Mouse (Mus musculus): ENCODE measurements at regions not wholly inside any gene's neighbourhood (a gene's known extent, or its start where the extent isn't known, plus 50 kb on each side); places are given as distances from the start of the nearest gene placed in this dataset.

DNA sequence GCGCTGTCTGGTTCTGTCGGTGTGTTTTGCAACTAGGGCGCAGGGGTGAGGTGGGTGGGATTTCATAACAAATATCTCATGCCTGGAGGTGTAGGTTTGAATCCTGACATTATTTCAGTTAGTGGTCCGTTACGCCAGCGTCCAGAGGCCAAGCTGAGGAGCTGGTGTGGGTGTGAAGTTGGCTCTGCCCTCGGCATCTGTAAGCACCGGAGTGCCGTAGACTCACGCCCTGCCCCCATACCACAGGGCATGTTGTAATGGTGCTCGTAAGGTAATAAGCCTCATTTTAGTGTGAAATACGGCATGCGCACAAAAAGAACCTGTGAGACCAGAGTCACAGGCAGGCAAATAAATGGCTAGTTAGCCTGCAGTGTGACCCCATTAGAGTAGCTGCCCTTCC is 168.1 kb upstream of the Id2 start:
- Histone ChIP-seq H3K4me1 (replicated peaks; ENCODE audit: control insufficient read depth, insufficient read depth) (no peaks in the 10 kb centered on the region), H3K36me3 (ENCODE audit: control insufficient read depth, insufficient read depth, low read length) (no peaks in the 10 kb centered on the region), H3K27me3 (ENCODE audit: control insufficient read depth, insufficient read depth, low read length) (no peaks in the 10 kb centered on the region), H3K27ac (replicated peaks) (no peak overlapping the region), H3K4me3 (ENCODE audit: low read depth, low read length) (no peak overlapping the region), H3K9ac (ENCODE audit: low read length) (no peak overlapping the region), H3K9me3 (ENCODE audit: control insufficient read depth, low read length) (no peaks in the 10 kb centered on the region), H3K4me2 (replicated peaks; ENCODE audit: low read depth) (no peak overlapping the region)
- DNase-seq (ENCODE audit: low spot score) = no peak
- 68% methylated on average over 13 of the region's 13 CpGs for WGBS
- no peak for ATAC-seq (ENCODE audit: low FRiP score, low TSS enrichment)
- TF ChIP-seq EP300 (optimal IDR thresholded peaks at IDR 0.05) = no peak
- TF ChIP-seq CTCF (IDR thresholded peaks at IDR 0.05; ENCODE audit: low read depth) = no peak

DNA sequence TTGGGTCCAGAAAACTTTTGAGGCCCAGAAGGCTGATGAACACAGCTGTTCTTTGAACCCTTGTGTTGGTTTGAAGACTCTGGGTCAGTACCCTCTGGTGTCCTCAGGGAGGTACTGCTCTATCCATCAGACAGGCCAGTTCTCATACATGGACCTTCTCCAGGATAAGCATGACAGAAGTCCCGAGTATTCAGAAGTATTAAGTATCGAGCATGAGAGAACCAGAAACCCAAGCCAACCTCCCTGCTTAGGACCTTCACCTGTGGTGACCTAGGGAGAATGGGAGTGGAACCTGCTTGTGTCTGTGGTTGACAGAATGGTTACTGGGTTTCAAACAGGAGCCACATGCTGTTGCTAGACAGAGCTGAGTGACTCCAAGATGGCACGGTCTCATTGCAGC is 167.5 kb upstream of the Id2 start:
- no peak overlapping the region for H3K4me2 ChIP-seq (replicated peaks; ENCODE audit: low read depth)
- no peak overlapping the region for H3K27ac ChIP-seq (replicated peaks)
- H3K36me3 ChIP-seq (ENCODE audit: control insufficient read depth, insufficient read depth, low read length) = no peaks in the 10 kb centered on the region
- no peaks in the 10 kb centered on the region for H3K27me3 ChIP-seq (ENCODE audit: control insufficient read depth, insufficient read depth, low read length)
- no peak for DNase-seq (ENCODE audit: low spot score)
- no peak overlapping the region for H3K4me3 ChIP-seq (ENCODE audit: low read depth, low read length)
- no peak for ATAC-seq (ENCODE audit: low FRiP score, low TSS enrichment)
- no peak overlapping the region for H3K9ac ChIP-seq (ENCODE audit: low read length)
- WGBS = 86% methylated on average over 3 of the region's 3 CpGs
- no peaks in the 10 kb centered on the region for H3K4me1 ChIP-seq (replicated peaks; ENCODE audit: control insufficient read depth, insufficient read depth)
- TF ChIP-seq CTCF (IDR thresholded peaks at IDR 0.05; ENCODE audit: low read depth) (no peak), EP300 (optimal IDR thresholded peaks at IDR 0.05) (no peak)
- H3K9me3 ChIP-seq (ENCODE audit: control insufficient read depth, low read length) = no peaks in the 10 kb centered on the region

DNA sequence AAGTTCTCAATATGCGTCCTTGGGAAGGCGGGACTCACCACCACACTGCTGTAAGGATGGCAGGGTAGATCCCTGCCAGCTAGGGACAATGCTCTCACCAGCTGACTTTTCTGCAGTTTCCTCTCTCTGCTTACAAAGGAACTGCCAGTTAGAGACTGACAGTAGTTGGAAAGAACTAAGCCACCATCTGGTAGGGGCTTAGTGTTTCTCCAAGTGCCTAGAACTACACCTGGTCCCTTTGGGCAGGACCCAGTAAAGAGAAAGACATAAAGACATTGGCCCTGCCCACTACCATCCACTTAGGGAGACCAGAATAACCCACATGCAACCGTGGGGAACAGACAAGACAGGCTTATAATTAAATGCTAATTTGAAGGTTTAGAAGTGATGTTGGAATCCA is 165.5 kb upstream of the Id2 start:
- H3K4me1 ChIP-seq (replicated peaks; ENCODE audit: control insufficient read depth, insufficient read depth) = no peaks in the 10 kb centered on the region
- 91% methylated on average over 3 of the region's 3 CpGs for WGBS
- no peak for DNase-seq (ENCODE audit: low spot score)

DNA sequence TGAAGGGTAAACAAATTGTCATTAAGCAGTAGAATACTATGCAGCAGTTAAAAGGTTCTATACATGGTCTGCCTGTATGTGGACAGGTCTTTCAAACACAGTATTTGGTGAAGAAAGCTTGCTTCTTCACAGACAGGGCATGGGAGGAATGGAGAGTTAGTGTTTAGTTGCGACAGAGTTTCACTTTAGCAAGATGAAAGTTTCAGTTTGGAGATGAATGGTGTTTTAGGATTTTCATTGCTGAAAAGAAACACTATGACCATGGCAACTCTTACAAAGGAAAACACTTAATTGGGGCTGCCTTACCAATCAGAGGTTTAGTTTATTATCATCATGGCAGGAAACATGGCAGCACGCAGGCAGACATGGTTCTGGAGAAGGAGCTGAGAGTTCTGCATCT is 162.2 kb upstream of the Id2 start:
- 94% methylated on average over 2 of the region's 2 CpGs for WGBS
- no peak for DNase-seq (ENCODE audit: low spot score)
- no peaks in the 10 kb centered on the region for H3K9me3 ChIP-seq (ENCODE audit: control insufficient read depth, low read length)

More for the DNA sequence above, 165.5 kb upstream of the Id2 start:
- TF ChIP-seq CTCF (IDR thresholded peaks at IDR 0.05; ENCODE audit: low read depth) = no peak
- no peak for TF ChIP-seq EP300 (optimal IDR thresholded peaks at IDR 0.05)
- no peak overlapping the region for H3K9ac ChIP-seq (ENCODE audit: low read length)
- H3K9me3 ChIP-seq (ENCODE audit: control insufficient read depth, low read length) = no peaks in the 10 kb centered on the region
- no peak overlapping the region for H3K27ac ChIP-seq (replicated peaks)
- no peak for ATAC-seq (ENCODE audit: low FRiP score, low TSS enrichment)
- no peaks in the 10 kb centered on the region for H3K27me3 ChIP-seq (ENCODE audit: control insufficient read depth, insufficient read depth, low read length)
- no peak overlapping the region for H3K4me3 ChIP-seq (ENCODE audit: low read depth, low read length)
- H3K4me2 ChIP-seq (replicated peaks; ENCODE audit: low read depth) = no peak overlapping the region
- no peaks in the 10 kb centered on the region for H3K36me3 ChIP-seq (ENCODE audit: control insufficient read depth, insufficient read depth, low read length)

DNA sequence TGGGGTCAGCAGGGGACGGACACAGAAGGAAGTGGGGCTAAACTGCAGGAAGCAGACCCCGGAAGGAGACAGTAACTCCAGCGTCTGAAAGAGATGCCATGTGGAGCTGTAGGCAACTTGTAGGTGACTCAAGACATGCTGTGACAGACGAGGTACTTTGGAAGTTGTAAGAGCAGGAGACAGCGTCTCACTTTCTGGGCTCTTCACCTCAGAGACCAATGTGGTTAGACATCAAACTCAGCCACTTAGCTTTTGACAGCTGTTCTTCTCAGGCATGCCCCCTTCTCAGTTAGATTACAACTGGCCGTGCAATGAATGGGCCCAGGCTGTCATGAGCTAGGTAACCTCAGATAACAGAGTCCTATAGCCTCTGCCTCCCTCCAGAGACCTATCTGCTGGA is 159.3 kb upstream of the Id2 start:
- TF ChIP-seq EP300 (optimal IDR thresholded peaks at IDR 0.05) = no peak
- no peak for TF ChIP-seq CTCF (IDR thresholded peaks at IDR 0.05; ENCODE audit: low read depth)
- H3K27me3 ChIP-seq (ENCODE audit: control insufficient read depth, insufficient read depth, low read length) = no peaks in the 10 kb centered on the region
- no peak for ATAC-seq (ENCODE audit: low FRiP score, low TSS enrichment)

More for the DNA sequence above, 162.2 kb upstream of the Id2 start:
- Histone ChIP-seq H3K27ac (replicated peaks) (no peak overlapping the region), H3K27me3 (ENCODE audit: control insufficient read depth, insufficient read depth, low read length) (no peaks in the 10 kb centered on the region), H3K36me3 (ENCODE audit: control insufficient read depth, insufficient read depth, low read length) (no peaks in the 10 kb centered on the region), H3K4me1 (replicated peaks; ENCODE audit: control insufficient read depth, insufficient read depth) (no peaks in the 10 kb centered on the region), H3K9ac (ENCODE audit: low read length) (no peak overlapping the region), H3K4me2 (replicated peaks; ENCODE audit: low read depth) (no peak overlapping the region), H3K4me3 (ENCODE audit: low read depth, low read length) (no peak overlapping the region)
- ATAC-seq (ENCODE audit: low FRiP score, low TSS enrichment) = no peak
- TF ChIP-seq EP300 (optimal IDR thresholded peaks at IDR 0.05) (no peak), CTCF (IDR thresholded peaks at IDR 0.05; ENCODE audit: low read depth) (no peak)

DNA sequence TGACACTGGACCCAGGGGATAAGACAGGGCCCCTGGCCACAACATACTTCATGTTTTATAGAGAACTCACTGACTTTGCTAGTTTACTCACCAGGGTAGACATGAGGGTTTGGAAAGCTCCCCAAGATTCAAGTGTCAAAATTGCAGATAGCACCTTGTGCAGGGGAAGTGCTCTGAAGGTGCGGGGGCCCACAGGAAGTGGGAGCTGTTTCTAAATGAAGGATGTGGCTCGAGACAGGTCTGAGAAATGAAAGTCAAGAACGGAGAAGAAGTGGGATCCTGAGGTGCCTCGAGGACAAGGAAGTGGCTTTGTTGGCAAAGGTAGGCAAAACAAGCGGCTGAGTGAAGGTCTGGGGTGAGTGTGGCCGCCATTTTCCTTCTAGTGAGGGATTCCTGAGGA is 157.8 kb upstream of the Id2 start:
- ATAC-seq (ENCODE audit: low FRiP score, low TSS enrichment) = no peak
- no peak for DNase-seq (ENCODE audit: low spot score)
- Histone ChIP-seq H3K4me1 (replicated peaks; ENCODE audit: control insufficient read depth, insufficient read depth) (no peaks in the 10 kb centered on the region), H3K27me3 (ENCODE audit: control insufficient read depth, insufficient read depth, low read length) (no peaks in the 10 kb centered on the region), H3K9me3 (ENCODE audit: control insufficient read depth, low read length) (0 out of 2 replicates have a peak, but pooled peaks cover 2% of the 10 kb centered on the region), H3K9ac (ENCODE audit: low read length) (no peak overlapping the region), H3K36me3 (ENCODE audit: control insufficient read depth, insufficient read depth, low read length) (no peaks in the 10 kb centered on the region), H3K27ac (replicated peaks) (no peak overlapping the region), H3K4me3 (ENCODE audit: low read depth, low read length) (no peak overlapping the region), H3K4me2 (replicated peaks; ENCODE audit: low read depth) (no peak overlapping the region)
- WGBS = 82% methylated on average over 6 of the region's 6 CpGs
- TF ChIP-seq EP300 (optimal IDR thresholded peaks at IDR 0.05) = no peak
- no peak for TF ChIP-seq CTCF (IDR thresholded peaks at IDR 0.05; ENCODE audit: low read depth)

More for the DNA sequence above, 159.3 kb upstream of the Id2 start:
- no peak overlapping the region for H3K4me2 ChIP-seq (replicated peaks; ENCODE audit: low read depth)
- H3K36me3 ChIP-seq (ENCODE audit: control insufficient read depth, insufficient read depth, low read length) = no peaks in the 10 kb centered on the region
- no peak overlapping the region for H3K9ac ChIP-seq (ENCODE audit: low read length)
- no peak overlapping the region for H3K4me3 ChIP-seq (ENCODE audit: low read depth, low read length)
- no peaks in the 10 kb centered on the region for H3K4me1 ChIP-seq (replicated peaks; ENCODE audit: control insufficient read depth, insufficient read depth)
- 0 out of 2 replicates have a peak, but pooled peaks cover 2% of the 10 kb centered on the region for H3K9me3 ChIP-seq (ENCODE audit: control insufficient read depth, low read length)
- H3K27ac ChIP-seq (replicated peaks) = no peak overlapping the region
- 67% methylated on average over 6 of the region's 6 CpGs for WGBS
- no peak for DNase-seq (ENCODE audit: low spot score)

Data from stomach, postnatal 0 days (tissue).